Mouse (Mus musculus) myocyte (in vitro differentiated cells): ENCODE data around the gene Dguok.

Experiments used
- CEBPB ChIP-seq: IDR thresholded peaks from 2 replicates; pipeline ENCODE4 v1.6.1; 2011; ENCODE audit warnings: mild to moderate bottlenecking, moderate library complexity; ENCODE audit not compliant: poor library complexity, insufficient read depth, severe bottlenecking
- MAX ChIP-seq: IDR thresholded peaks from one replicate; pipeline ENCODE4 v1.6.1; 2011; ENCODE audit warnings: low read depth, mild to moderate bottlenecking, control low read depth
- MYOD1 ChIP-seq, 3 experiments: IDR thresholded peaks; one replicate each; pipeline ENCODE4 v1.6.1; 2011; ENCODE audit warnings: control low read depth in 2 of 3, low read depth in 2 of 3, mild to moderate bottlenecking in 2 of 3, moderate library complexity in 1 of 3; ENCODE audit not compliant: insufficient read length in 2 of 3, control insufficient read depth in 1 of 3
- POLR2A ChIP-seq: IDR thresholded peaks from one replicate; pipeline ENCODE4 v1.6.1; 2011; ENCODE audit warnings: low read depth, mild to moderate bottlenecking, control low read depth, moderate library complexity; ENCODE audit not compliant: insufficient read length
- REST ChIP-seq: IDR thresholded peaks from one replicate; pipeline ENCODE4 v1.6.1; 2011; ENCODE audit warnings: mild to moderate bottlenecking, control low read depth, moderate library complexity; ENCODE audit not compliant: insufficient read depth, insufficient read length
- TCF12 ChIP-seq: IDR thresholded peaks from one replicate; pipeline ENCODE4 v1.6.1; 2011; ENCODE audit warnings: mild to moderate bottlenecking, control low read depth; ENCODE audit not compliant: poor library complexity, insufficient read depth, severe bottlenecking
- TCF3 ChIP-seq: IDR thresholded peaks from one replicate; pipeline ENCODE4 v1.6.1; 2011; ENCODE audit warnings: low read depth, control low read depth; ENCODE audit not compliant: insufficient read length
- USF1 ChIP-seq: IDR thresholded peaks from one replicate; pipeline ENCODE4 v1.6.1; 2011; ENCODE audit warnings: low read depth, mild to moderate bottlenecking, control low read depth, moderate library complexity

DNA sequence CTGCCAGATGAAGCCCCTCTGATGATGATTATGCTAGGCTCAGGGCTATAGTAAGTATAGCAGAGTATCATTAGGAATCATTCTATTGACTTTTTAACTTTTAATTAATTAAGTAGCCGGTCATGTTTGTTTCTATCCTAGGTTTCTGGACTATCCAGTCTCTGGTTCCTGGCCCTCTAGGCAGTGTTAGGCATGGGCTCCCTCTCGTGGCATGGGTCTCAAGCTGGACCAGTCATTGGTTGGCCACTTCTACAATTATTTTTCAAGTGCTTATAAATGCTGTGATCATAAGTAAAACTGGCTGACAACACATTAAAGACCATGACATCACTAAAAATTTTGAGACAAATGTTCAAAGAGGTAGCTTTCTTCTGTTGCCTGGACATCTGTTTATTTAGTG, 3.4 kb upstream of the Dguok start:
- TF ChIP-seq POLR2A (no peak), MAX (no peak), USF1 (no peak), CEBPB (no peak), MYOD1 (IDR thresholded peaks at IDR 0.05; ENCODE audit: control insufficient read depth in 1 of 3, insufficient read length in 2 of 3, low read depth in 2 of 3) (no peak), TCF12 (no peak), REST (no peak), TCF3 (no peak)
